Mouse (Mus musculus) heart, postnatal 0 days (tissue): ENCODE measurements around the gene Fancm.
"Not testable (repeated sequence)": the region's sequence is repeated elsewhere in the genome, so short reads cannot be mapped to it uniquely, and the experiment has no call there.

Source experiments
- CTCF ChIP-seq: IDR thresholded peaks from 2 replicates; pipeline ENCODE4 v1.5.1; 2016; ENCODE audit warnings: antibody characterized with exemption, control low read depth, low read depth
- EP300 ChIP-seq: IDR thresholded peaks from 2 replicates; pipeline ENCODE4 v1.6.1; 2016; ENCODE audit warnings: antibody characterized with exemption, low read depth

DNA sequence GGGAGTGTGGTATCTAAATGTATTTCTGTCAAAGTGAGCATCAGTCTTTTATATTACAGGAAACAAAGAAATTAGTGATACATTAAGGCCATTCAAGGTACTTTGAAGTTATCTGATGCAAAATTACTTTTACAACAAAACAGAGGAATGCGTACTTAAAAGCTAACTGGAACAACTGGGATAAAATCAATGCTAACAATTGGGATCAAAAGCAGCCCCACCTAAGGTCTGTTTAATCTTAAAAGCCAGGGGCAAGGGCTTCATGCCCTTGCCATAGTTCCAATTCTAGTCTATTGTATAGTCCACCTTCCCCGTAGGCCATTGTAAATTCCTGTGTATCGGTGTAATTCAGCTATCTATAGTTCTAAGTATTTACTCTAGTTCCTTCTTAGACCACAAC lies 39.6 kb downstream of the Fancm start:
- TF ChIP-seq CTCF, EP300: not testable (repeated sequence)
